ENCODE assay signal across 13 mouse cellular contexts in genomic region chr5:113147994-113148471, GRCm38 (mm10).
A peak's percentile ranks its signal among the peaks of the same experiment; 100 is the strongest.
DNase-seq lines count a peak whose midpoint lies in the region; ATAC-seq and TF ChIP-seq lines count a peak whose summit lies in the region.
"Had no signal": no experiment of that assay in that cellular context is flagged by ENCODE, and none has a peak within 500 bp of the region (broad histone marks: within the 10 kb centered on the region; RNA-seq: fewer than 3 reads in every experiment).

No protein-coding gene starts in this region.

- WGBS in heart, embryonic 10.5 days = 63% methylated on average over 13 of the region's 13 CpGs
- 58% methylated on average over 13 of the region's 13 CpGs for WGBS in embryonic facial prominence, embryonic 14.5 days
- WGBS in limb, embryonic 14.5 days = 66% methylated on average over 13 of the region's 13 CpGs
- WGBS in intestine, postnatal 0 days = 81% methylated on average over 13 of the region's 13 CpGs
- 63% methylated on average over 13 of the region's 13 CpGs for WGBS in forebrain, embryonic 16.5 days

- no peak for TF ChIP-seq CTCF in intestine, postnatal 0 days (IDR thresholded peaks at IDR 0.05; ENCODE audit: low read depth)

- no peaks in the 10 kb centered on the region for H3K36me3 ChIP-seq in heart, embryonic 10.5 days
- no peaks in the 10 kb centered on the region for H3K36me3 ChIP-seq in embryonic facial prominence, embryonic 14.5 days (ENCODE audit: control insufficient read depth, insufficient read depth, low read length)
- H3K36me3 ChIP-seq in limb, embryonic 14.5 days (ENCODE audit: control insufficient read depth, insufficient read depth, low read length) = no peaks in the 10 kb centered on the region
- peaks cover 5% of the 10 kb centered on the region; the same call in 1 of the 2 replicates for H3K36me3 ChIP-seq in intestine, postnatal 0 days (ENCODE audit: control insufficient read depth, insufficient read depth)
- H3K36me3 ChIP-seq in forebrain, embryonic 16.5 days (ENCODE audit: control insufficient read depth, insufficient read depth) = no peaks in the 10 kb centered on the region
- H3K36me3 ChIP-seq: liver, embryonic 15.5 days; midbrain, embryonic 15.5 days had no signal

- H3K4me3 ChIP-seq in heart, embryonic 10.5 days = no peak overlapping the region
- no peak overlapping the region for H3K4me3 ChIP-seq in embryonic facial prominence, embryonic 14.5 days (ENCODE audit: low read depth, low read length)
- H3K4me3 ChIP-seq in limb, embryonic 14.5 days (replicated peaks; ENCODE audit: low read length) = no peak overlapping the region
- H3K4me3 ChIP-seq in intestine, postnatal 0 days (ENCODE audit: low read depth, low read length) = no peak overlapping the region
- no peak overlapping the region for H3K4me3 ChIP-seq in forebrain, embryonic 16.5 days (replicated peaks; ENCODE audit: low read length)
- H3K4me3 ChIP-seq: liver, embryonic 15.5 days; midbrain, embryonic 15.5 days had no signal

- peaks cover 67% of the 10 kb centered on the region for H3K4me1 ChIP-seq in heart, embryonic 10.5 days
- H3K4me1 ChIP-seq in embryonic facial prominence, embryonic 14.5 days (ENCODE audit: control insufficient read depth, insufficient read depth, low read length) = peaks cover 27% of the 10 kb centered on the region
- peaks cover 32% of the 10 kb centered on the region for H3K4me1 ChIP-seq in limb, embryonic 14.5 days (ENCODE audit: control insufficient read depth, insufficient read depth, low read length)
- peaks cover 2% of the 10 kb centered on the region; the same call in 1 of the 2 replicates for H3K4me1 ChIP-seq in intestine, postnatal 0 days (replicated peaks; ENCODE audit: control insufficient read depth, insufficient read depth, low read length)
- peaks cover 29% of the 10 kb centered on the region for H3K4me1 ChIP-seq in forebrain, embryonic 16.5 days (replicated peaks; ENCODE audit: control insufficient read depth, insufficient read depth, low read length)

- no peak for DNase-seq in heart, embryonic 10.5 days (ENCODE audit: low spot score)
- DNase-seq in heart, adult 8-10 months (ENCODE audit: low spot score) = no peak
- peak; percentile 92 for DNase-seq in brain, adult 2 months (ENCODE audit: low read depth, low spot score)
- DNase-seq in embryonic facial prominence, embryonic 14.5 days (ENCODE audit: low spot score) = no peak
- DNase-seq in limb, embryonic 14.5 days (ENCODE audit: low spot score) = no peak
- DNase-seq: kidney, adult 18-20 months; lung, postnatal 4 days; thymus, postnatal 25 days had no signal

- no peaks in the 10 kb centered on the region for H3K27me3 ChIP-seq in heart, embryonic 10.5 days (ENCODE audit: insufficient read depth, poor library complexity, severe bottlenecking)
- H3K27me3 ChIP-seq in embryonic facial prominence, embryonic 14.5 days (replicated peaks; ENCODE audit: control insufficient read depth, insufficient read depth, low read length) = no peaks in the 10 kb centered on the region
- no peaks in the 10 kb centered on the region for H3K27me3 ChIP-seq in limb, embryonic 14.5 days (ENCODE audit: control insufficient read depth, insufficient read depth, low read length)
- H3K27me3 ChIP-seq in intestine, postnatal 0 days (replicated peaks; ENCODE audit: control insufficient read depth, insufficient read depth, low read length) = no peaks in the 10 kb centered on the region
- H3K27me3 ChIP-seq in forebrain, embryonic 16.5 days (replicated peaks; ENCODE audit: control insufficient read depth, insufficient read depth, low read length) = no peaks in the 10 kb centered on the region
- H3K27me3 ChIP-seq: liver, embryonic 15.5 days; midbrain, embryonic 15.5 days had no signal

- 0 out of 2 replicates have a peak overlapping the region, but pooled peaks have one; percentile 14 for H3K9ac ChIP-seq in embryonic facial prominence, embryonic 14.5 days (ENCODE audit: low read depth, low read length)
- no peak overlapping the region for H3K9ac ChIP-seq in limb, embryonic 14.5 days (ENCODE audit: low read depth, low read length, severe bottlenecking)
- H3K9ac ChIP-seq in intestine, postnatal 0 days (ENCODE audit: low read depth, low read length) = no peak overlapping the region
- no peak overlapping the region for H3K9ac ChIP-seq in forebrain, embryonic 16.5 days (replicated peaks; ENCODE audit: low read depth, low read length)
- H3K9ac ChIP-seq: liver, embryonic 15.5 days; midbrain, embryonic 15.5 days had no signal

- TF ChIP-seq POLR2A in limb, embryonic 14.5 days (IDR thresholded peaks at IDR 0.05; ENCODE audit: borderline replicate concordance, extremely low read depth, insufficient read depth, insufficient read length) = no peak

- H3K9me3 ChIP-seq in heart, embryonic 10.5 days = no peaks in the 10 kb centered on the region
- H3K9me3 ChIP-seq in embryonic facial prominence, embryonic 14.5 days (ENCODE audit: control insufficient read depth, low read length) = no peaks in the 10 kb centered on the region
- no peaks in the 10 kb centered on the region for H3K9me3 ChIP-seq in limb, embryonic 14.5 days (ENCODE audit: control insufficient read depth, low read length)
- H3K9me3 ChIP-seq in intestine, postnatal 0 days (ENCODE audit: control insufficient read depth) = no peaks in the 10 kb centered on the region
- no peaks in the 10 kb centered on the region for H3K9me3 ChIP-seq in forebrain, embryonic 16.5 days (ENCODE audit: control insufficient read depth, low read length)
- H3K9me3 ChIP-seq: liver, embryonic 15.5 days; midbrain, embryonic 15.5 days had no signal

- no peak for ATAC-seq in embryonic facial prominence, embryonic 14.5 days (ENCODE audit: low read depth)
- no peak for ATAC-seq in limb, embryonic 14.5 days (ENCODE audit: low FRiP score, low read depth)
- no peak for ATAC-seq in intestine, postnatal 0 days
- no peak for ATAC-seq in forebrain, embryonic 16.5 days
- ATAC-seq in monocyte, adult 5-6 weeks (replicated peaks; ENCODE audit: insufficient number of reproducible peaks, low FRiP score, low TSS enrichment, poor library complexity, severe bottlenecking) = no peak
- ATAC-seq: midbrain, embryonic 15.5 days had no signal

- no peak overlapping the region for H3K4me2 ChIP-seq in embryonic facial prominence, embryonic 14.5 days (ENCODE audit: low read depth, low read length)
- H3K4me2 ChIP-seq in limb, embryonic 14.5 days (replicated peaks; ENCODE audit: low read depth, low read length, severe bottlenecking) = no peak overlapping the region
- no peak overlapping the region for H3K4me2 ChIP-seq in intestine, postnatal 0 days (replicated peaks; ENCODE audit: low read depth)
- H3K4me2 ChIP-seq in forebrain, embryonic 16.5 days (ENCODE audit: low read length) = no peak overlapping the region
- H3K4me2 ChIP-seq: liver, embryonic 15.5 days; midbrain, embryonic 15.5 days had no signal

- H3K27ac ChIP-seq in heart, embryonic 10.5 days = peak overlapping the region; percentile 65
- peak overlapping the region; percentile 65 for H3K27ac ChIP-seq in embryonic facial prominence, embryonic 14.5 days (replicated peaks; ENCODE audit: low read depth, low read length)
- 0 out of 2 replicates have a peak overlapping the region, but pooled peaks have one; percentile 48 for H3K27ac ChIP-seq in limb, embryonic 14.5 days (replicated peaks; ENCODE audit: low read depth, low read length)
- H3K27ac ChIP-seq in intestine, postnatal 0 days (ENCODE audit: low read depth, low read length) = no peak overlapping the region
- no peak overlapping the region for H3K27ac ChIP-seq in forebrain, embryonic 16.5 days (ENCODE audit: low read length)
- H3K27ac ChIP-seq: liver, embryonic 15.5 days had no signal

Comparison
In these comparisons a context has a peak if more than half of its experiments do, and no peak if none do; other contexts are left out.
1. H3K27ac ChIP-seq: peak in heart, embryonic 10.5 days (single experiment), embryonic facial prominence, embryonic 14.5 days (single experiment) and limb, embryonic 14.5 days (single experiment); none in intestine, postnatal 0 days (single experiment) and forebrain, embryonic 16.5 days (single experiment).